Mouse (Mus musculus): ENCODE measurements around the gene Sycp2l.
A peak's percentile ranks its signal among the peaks of the same experiment; 100 is the strongest.

Sycp2l gene

GRCm38 (mm10) chr13:41113940-41114339, at the start of gene Sycp2l:
Gene Sycp2l (plus strand): TSS chr13:41114307.
- no peak for DNase-seq

GRCm38 (mm10) chr13:41067618-41068017, 46.5 kb upstream of the Sycp2l start:
- DNase-seq = no peak

GRCm38 (mm10) chr13:41071617-41072016, 42.5 kb upstream of the Sycp2l start:
- no peak for DNase-seq

GRCm38 (mm10) chr13:41073819-41074218, 40.3 kb upstream of the Sycp2l start:
- no peak for DNase-seq

- DNase-seq = no peak
These were observed 36.2 kb upstream of the Sycp2l start for GRCm38 (mm10) chr13:41077921-41078320.

GRCm38 (mm10) chr13:41078690-41079420, 35.3 kb upstream of the Sycp2l start:
- DNase-seq = peak in 1 of 2 experiments; percentile 6

GRCm38 (mm10) chr13:41079421-41079780, 34.7 kb upstream of the Sycp2l start, which contains the start of gene Mak:
Gene Mak (minus strand): TSS chr13:41079706.
- DNase-seq = peak; percentile 75 to 81

- no peak for DNase-seq
These were observed 34.2 kb upstream of the Sycp2l start for GRCm38 (mm10) chr13:41079859-41080258.

GRCm38 (mm10) chr13:41080700-41081099, 33.4 kb upstream of the Sycp2l start:
- DNase-seq = no peak

GRCm38 (mm10) chr13:41084521-41084920, 29.6 kb upstream of the Sycp2l start:
- DNase-seq = no peak

GRCm38 (mm10) chr13:41085140-41085539, 29.0 kb upstream of the Sycp2l start:
- DNase-seq = no peak

- no peak for DNase-seq
These were observed 25.4 kb upstream of the Sycp2l start for GRCm38 (mm10) chr13:41088746-41089145.

GRCm38 (mm10) chr13:41091271-41091670, 22.8 kb upstream of the Sycp2l start:
- no peak for DNase-seq

- no peak for DNase-seq
These were observed 19.9 kb upstream of the Sycp2l start for GRCm38 (mm10) chr13:41094160-41094559.

GRCm38 (mm10) chr13:41097324-41098058, 16.6 kb upstream of the Sycp2l start:
- DNase-seq = peak; percentile 48 to 51

GRCm38 (mm10) chr13:41098325-41098724, 15.8 kb upstream of the Sycp2l start:
- DNase-seq = no peak

GRCm38 (mm10) chr13:41100031-41100430, 14.1 kb upstream of the Sycp2l start:
- DNase-seq = no peak

GRCm38 (mm10) chr13:41103841-41104525, 10.1 kb upstream of the Sycp2l start:
- DNase-seq = no peak

- DNase-seq = no peak
These were observed 8.6 kb upstream of the Sycp2l start for GRCm38 (mm10) chr13:41105541-41105940.

GRCm38 (mm10) chr13:41110935-41111334, 3.2 kb upstream of the Sycp2l start, which contains the start of gene Gcm2:
Gene Gcm2 (minus strand): TSS chr13:41111035.
- DNase-seq = no peak

- DNase-seq = no peak
These were observed 5.2 kb downstream of the Sycp2l start for GRCm38 (mm10) chr13:41119152-41119945.

- no peak for DNase-seq
These were observed 9.6 kb downstream of the Sycp2l start for GRCm38 (mm10) chr13:41123666-41124225.
